In genomic region chr2:69015172-69015724, GRCm38 (mm10) we compare ENCODE assay signal across 19 mouse cellular contexts.
A peak's percentile ranks its signal among the peaks of the same experiment; 100 is the strongest.
DNase-seq lines count a peak whose midpoint lies in the region; ATAC-seq and TF ChIP-seq lines count a peak whose summit lies in the region.
"Had no signal": no experiment of that assay in that cellular context is flagged by ENCODE, and none has a peak within 500 bp of the region (broad histone marks: within the 10 kb centered on the region; RNA-seq: fewer than 3 reads in every experiment).

No protein-coding gene starts in this region.

- no peak overlapping the region for H3K4me3 ChIP-seq in cerebellum, adult 2 months (replicated peaks; ENCODE audit: insufficient read depth, low read depth, low read length)
- H3K4me3 ChIP-seq in liver, embryonic 16.5 days (ENCODE audit: low read depth, low read length), result no peak overlapping the region
- no peak overlapping the region for H3K4me3 ChIP-seq in liver, embryonic 11.5 days (ENCODE audit: low read depth, low read length)
- H3K4me3 ChIP-seq in macrophage (ENCODE audit: inconsistent target), result no peak overlapping the region
- H3K4me3 ChIP-seq: embryonic facial prominence, embryonic 15.5 days; forebrain, embryonic 13.5 days; heart, embryonic 10.5 days; limb, embryonic 13.5 days; midbrain, embryonic 15.5 days; neural tube, embryonic 13.5 days had no signal

- no peak overlapping the region for H3K9ac ChIP-seq in liver, embryonic 16.5 days (ENCODE audit: low read depth, low read length)
- H3K9ac ChIP-seq in liver, embryonic 11.5 days (ENCODE audit: low read depth, low read length), result no peak overlapping the region
- H3K9ac ChIP-seq: embryonic facial prominence, embryonic 15.5 days; forebrain, embryonic 13.5 days; limb, embryonic 13.5 days; midbrain, embryonic 15.5 days; neural tube, embryonic 13.5 days had no signal

- ATAC-seq in liver, embryonic 16.5 days (ENCODE audit: low read depth), result peak; percentile 37; the same call in 1 of the 2 replicates
- ATAC-seq in liver, embryonic 11.5 days (replicated peaks; ENCODE audit: low FRiP score), result no peak
- ATAC-seq: forebrain, embryonic 13.5 days; midbrain, embryonic 15.5 days had no signal

- peaks cover 90% of the 10 kb centered on the region; the same call in 1 of the 2 replicates for H3K79me2 ChIP-seq in macrophage (ENCODE audit: inconsistent target)

- H3K27me3 ChIP-seq in cerebellum, adult 2 months (ENCODE audit: control insufficient read depth, insufficient read depth, low read length), result no peaks in the 10 kb centered on the region
- no peaks in the 10 kb centered on the region for H3K27me3 ChIP-seq in liver, embryonic 16.5 days (ENCODE audit: control insufficient read depth, insufficient read depth, low read depth, low read length)
- no peaks in the 10 kb centered on the region for H3K27me3 ChIP-seq in liver, embryonic 11.5 days (replicated peaks; ENCODE audit: control insufficient read depth, insufficient read depth, low read length)
- H3K27me3 ChIP-seq: embryonic facial prominence, embryonic 15.5 days; forebrain, embryonic 13.5 days; limb, embryonic 13.5 days; midbrain, embryonic 15.5 days; neural tube, embryonic 13.5 days had no signal

- no peak for TF ChIP-seq CTCF in cerebellum, adult 2 months (IDR thresholded peaks at IDR 0.05; ENCODE audit: borderline replicate concordance, insufficient read depth, low read depth, low read length)

- peaks cover 27% of the 10 kb centered on the region for H3K4me1 ChIP-seq in cerebellum, adult 2 months (ENCODE audit: control insufficient read depth, insufficient read depth, low read length)
- H3K4me1 ChIP-seq in liver, embryonic 16.5 days (ENCODE audit: control insufficient read depth, low read depth, low read length), result no peaks in the 10 kb centered on the region
- H3K4me1 ChIP-seq in liver, embryonic 11.5 days (replicated peaks; ENCODE audit: control insufficient read depth, insufficient read depth, low read length), result no peaks in the 10 kb centered on the region
- H3K4me1 ChIP-seq: embryonic facial prominence, embryonic 15.5 days had no signal

- no peaks in the 10 kb centered on the region for H3K9me3 ChIP-seq in liver, embryonic 16.5 days (replicated peaks; ENCODE audit: control insufficient read depth, low read length)
- no peaks in the 10 kb centered on the region for H3K9me3 ChIP-seq in liver, embryonic 11.5 days (ENCODE audit: control insufficient read depth, low read length)
- H3K9me3 ChIP-seq: embryonic facial prominence, embryonic 15.5 days; forebrain, embryonic 13.5 days; heart, embryonic 10.5 days; limb, embryonic 13.5 days; midbrain, embryonic 15.5 days; neural tube, embryonic 13.5 days had no signal

- TF ChIP-seq POLR2A in cerebellum, adult 2 months (IDR thresholded peaks at IDR 0.05; ENCODE audit: borderline replicate concordance, insufficient read depth, low read length), result no peak

- H3K4me2 ChIP-seq in liver, embryonic 16.5 days (ENCODE audit: low read depth, low read length), result no peak overlapping the region
- H3K4me2 ChIP-seq in liver, embryonic 11.5 days, result no peak overlapping the region
- H3K4me2 ChIP-seq: embryonic facial prominence, embryonic 15.5 days; forebrain, embryonic 13.5 days; limb, embryonic 13.5 days; midbrain, embryonic 15.5 days; neural tube, embryonic 13.5 days had no signal

- H3K36me3 ChIP-seq in liver, embryonic 16.5 days (ENCODE audit: control insufficient read depth, insufficient read depth), result no peaks in the 10 kb centered on the region
- H3K36me3 ChIP-seq in liver, embryonic 11.5 days (ENCODE audit: control insufficient read depth, insufficient read depth, low read length), result no peaks in the 10 kb centered on the region
- H3K36me3 ChIP-seq in macrophage (ENCODE audit: inconsistent target), result no peaks in the 10 kb centered on the region
- H3K36me3 ChIP-seq: embryonic facial prominence, embryonic 15.5 days; heart, embryonic 10.5 days; limb, embryonic 13.5 days; midbrain, embryonic 15.5 days; neural tube, embryonic 13.5 days had no signal

- peak; percentile 43 for DNase-seq in cerebellum, adult 11-12 months
- no peak for DNase-seq in cerebellum, adult 2 months
- DNase-seq in liver, embryonic 11.5 days (ENCODE audit: low spot score), result no peak
- DNase-seq in brain, adult 2 months (ENCODE audit: low read depth, low spot score), result peak; percentile 45
- no peak for DNase-seq in embryo, embryonic 10 days (ENCODE audit: low spot score)
- no peak for DNase-seq in layer of hippocampus, postnatal 10 days (ENCODE audit: low spot score in 2 of 2)
- DNase-seq: adrenal gland, adult 8-10 months; gastrocnemius, postnatal 10 days; heart, postnatal 36 days; kidney, adult 9 months; retina, postnatal 1 day had no signal

- H3K27ac ChIP-seq in cerebellum, adult 2 months (ENCODE audit: insufficient read depth, low read length), result no peak overlapping the region
- H3K27ac ChIP-seq in liver, embryonic 16.5 days (ENCODE audit: low read length), result no peak overlapping the region
- no peak overlapping the region for H3K27ac ChIP-seq in liver, embryonic 11.5 days (ENCODE audit: low read depth, low read length)
- H3K27ac ChIP-seq in macrophage, result peak overlapping the region; percentile 28; the same call in 1 of the 2 replicates
- H3K27ac ChIP-seq: embryonic facial prominence, embryonic 15.5 days; forebrain, embryonic 13.5 days; heart, embryonic 10.5 days; limb, embryonic 13.5 days; midbrain, embryonic 15.5 days; neural tube, embryonic 13.5 days had no signal

- 69% methylated on average over 9 of the region's 9 CpGs for WGBS in cerebellum, adult 2 months
- WGBS in liver, embryonic 16.5 days (ENCODE audit: insufficient replicate concordance), result 60% methylated on average over 9 of the region's 9 CpGs
- 74% methylated on average over 9 of the region's 9 CpGs for WGBS in liver, embryonic 11.5 days
- WGBS in macrophage (ENCODE audit: missing documents), result 28% methylated on average over 9 of the region's 9 CpGs

Comparison
In these comparisons a context has a peak if more than half of its experiments do, and no peak if none do; other contexts are left out.
1. DNase-seq: peak in cerebellum, adult 11-12 months (single experiment) and brain, adult 2 months (single experiment); none in cerebellum, adult 2 months (0 of 2), liver, embryonic 11.5 days (single experiment), embryo, embryonic 10 days (single experiment) and layer of hippocampus, postnatal 10 days (0 of 2).